Mouse (Mus musculus) ES-E14 (cell line): Measurements from ENCODE around the gene Sept5.

Experiments used
- CHD2 ChIP-seq: IDR thresholded peaks from 2 replicates; pipeline ENCODE4 v1.6.1; 2014; ENCODE audit warnings: mild to moderate bottlenecking, low read depth, low read length, inconsistent platforms
- HCFC1 ChIP-seq: IDR thresholded peaks from 2 replicates; pipeline ENCODE4 v1.6.1; 2012; ENCODE audit warnings: low read length, inconsistent platforms, borderline replicate concordance; ENCODE audit not compliant: insufficient read depth
- MAFK ChIP-seq: IDR thresholded peaks from 2 replicates; pipeline ENCODE4 v1.6.1; 2014; ENCODE audit warnings: mild to moderate bottlenecking, low read depth, low read length, inconsistent platforms; ENCODE audit not compliant: insufficient read depth

GRCm38 (mm10) chr16:18617370-18618065, 12.2 kb downstream of the Sept5 start:
- TF ChIP-seq CHD2 (no peak), HCFC1 (no peak), MAFK (no peak)
